Mouse (Mus musculus): ENCODE results near the gene Tcf7l1.

DNA sequence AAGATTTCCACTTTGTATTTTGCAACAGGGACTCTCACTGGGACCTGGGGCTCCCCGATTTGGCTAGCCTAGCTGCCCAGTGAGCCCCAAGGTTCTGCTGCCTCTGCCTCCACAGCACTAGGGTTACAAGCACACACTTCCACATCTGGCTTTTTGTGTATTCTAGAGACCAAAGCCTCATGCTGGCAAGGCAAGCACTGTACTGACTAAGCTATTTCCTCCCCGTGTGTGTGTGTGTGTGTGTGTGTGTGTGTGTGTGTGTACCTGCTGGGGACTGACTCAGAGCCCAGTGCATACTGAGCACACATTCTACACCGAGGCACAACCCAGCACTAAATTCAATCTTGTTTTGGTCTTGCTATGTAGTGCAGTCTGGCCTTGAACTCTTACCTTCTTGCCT lies 202.4 kb downstream of the Tcf7l1 start:
- TF ChIP-seq EP300 (IDR thresholded peaks at IDR 0.05; ENCODE audit: low read depth) (no peak), CTCF (IDR thresholded peaks at IDR 0.05; ENCODE audit: low read depth) (no peak)
